Mouse (Mus musculus) myocyte (in vitro differentiated cells): Measurements from ENCODE around the gene Trpm3.

Experiments
- CEBPB ChIP-seq: IDR thresholded peaks from 2 replicates; pipeline ENCODE4 v1.6.1; 2011; ENCODE audit warnings: mild to moderate bottlenecking, moderate library complexity; ENCODE audit not compliant: poor library complexity, insufficient read depth, severe bottlenecking
- E2F4 ChIP-seq: IDR thresholded peaks from one replicate; pipeline ENCODE4 v1.6.1; 2011; ENCODE audit warnings: mild to moderate bottlenecking, control low read depth, moderate library complexity; ENCODE audit not compliant: insufficient read depth
- MAX ChIP-seq: IDR thresholded peaks from one replicate; pipeline ENCODE4 v1.6.1; 2011; ENCODE audit warnings: low read depth, mild to moderate bottlenecking, control low read depth
- POLR2A ChIP-seq: IDR thresholded peaks from one replicate; pipeline ENCODE4 v1.6.1; 2011; ENCODE audit warnings: low read depth, mild to moderate bottlenecking, control low read depth, moderate library complexity; ENCODE audit not compliant: insufficient read length
- TCF3 ChIP-seq: IDR thresholded peaks from one replicate; pipeline ENCODE4 v1.6.1; 2011; ENCODE audit warnings: low read depth, control low read depth; ENCODE audit not compliant: insufficient read length
- USF1 ChIP-seq: IDR thresholded peaks from one replicate; pipeline ENCODE4 v1.6.1; 2011; ENCODE audit warnings: low read depth, mild to moderate bottlenecking, control low read depth, moderate library complexity

GRCm38 (mm10) chr19:22611621-22612020 is 472.8 kb downstream of the Trpm3 start:
- no peak for TF ChIP-seq USF1
- TF ChIP-seq POLR2A = no peak
- no peak for TF ChIP-seq TCF3
- no peak for TF ChIP-seq MAX
- TF ChIP-seq CEBPB = no peak
- TF ChIP-seq E2F4 = no peak
